Mouse (Mus musculus): ENCODE results near the gene Scp2d1. TPM values are rescaled to one million over a fixed set of nuclear protein-coding genes. Genes with fewer than 3 reads are reported as not detected.

The Scp2d1 gene
- polyA plus RNA-seq, 1 experiment from 2014 or later: not detected

DNA sequence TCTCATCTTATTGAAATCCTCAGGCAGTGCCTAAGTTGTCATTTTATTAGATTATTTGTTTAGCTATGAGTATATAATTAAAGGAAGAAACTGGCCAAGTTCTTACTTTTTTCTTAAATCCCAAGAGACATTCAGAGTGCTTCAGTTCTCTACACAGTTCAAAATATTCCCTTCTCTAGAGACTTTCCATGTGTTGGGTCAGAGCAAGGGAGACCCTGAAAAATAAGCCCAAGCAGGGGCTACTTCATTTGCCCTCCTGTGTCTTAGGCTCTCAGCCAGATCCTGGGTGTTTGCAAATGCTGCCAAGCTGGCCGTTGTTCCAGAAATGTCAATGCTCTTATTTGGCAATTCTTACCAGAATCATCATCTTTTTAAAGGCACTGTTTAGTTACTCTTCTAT is 40.3 kb upstream of the Scp2d1 start:
- Histone ChIP-seq H3K9ac (replicated peaks) (no peak overlapping the region), H3K9me3 (ENCODE audit: low read length) (no peaks in the 10 kb centered on the region), H3K36me3 (replicated peaks; ENCODE audit: insufficient read depth, low read length) (no peaks in the 10 kb centered on the region), H3K27ac (ENCODE audit: low read depth) (no peak overlapping the region), H3K27me3 (ENCODE audit: insufficient read depth, low read length) (no peaks in the 10 kb centered on the region), H3K4me1 (ENCODE audit: insufficient read depth) (no peaks in the 10 kb centered on the region), H3K4me3 (ENCODE audit: low read depth, low read length) (no peak overlapping the region), H3K4me2 (ENCODE audit: low read depth, low read length) (no peak overlapping the region)
- no peak for ATAC-seq
- 78% methylated on average over 1 of the region's 1 CpGs for WGBS (ENCODE audit: insufficient replicate concordance)
- DNase-seq: no peak
- TF ChIP-seq CTCF (IDR thresholded peaks at IDR 0.05; ENCODE audit: low read depth) (no peak), EP300 (IDR thresholded peaks at IDR 0.05; ENCODE audit: low read depth) (no peak)

GRCm38 (mm10) chr2:144783831-144784230 is 39.6 kb upstream of the Scp2d1 start:
- Histone ChIP-seq H3K27ac (ENCODE audit: low read depth) (no peak overlapping the region), H3K4me1 (ENCODE audit: insufficient read depth) (no peaks in the 10 kb centered on the region), H3K27me3 (ENCODE audit: insufficient read depth, low read length) (no peaks in the 10 kb centered on the region), H3K9me3 (ENCODE audit: low read length) (no peaks in the 10 kb centered on the region), H3K4me3 (ENCODE audit: low read depth, low read length) (no peak overlapping the region), H3K4me2 (ENCODE audit: low read depth, low read length) (no peak overlapping the region), H3K9ac (replicated peaks) (no peak overlapping the region), H3K36me3 (replicated peaks; ENCODE audit: insufficient read depth, low read length) (no peaks in the 10 kb centered on the region)
- ATAC-seq (no peak), DNase-seq (no peak)
- TF ChIP-seq EP300 (IDR thresholded peaks at IDR 0.05; ENCODE audit: low read depth) (no peak), CTCF (IDR thresholded peaks at IDR 0.05; ENCODE audit: low read depth) (no peak)
- 78% methylated on average over 6 of the region's 6 CpGs for WGBS (ENCODE audit: insufficient replicate concordance)

- DNase-seq (no peak), ATAC-seq (no peak)
- 70% methylated on average over 14 of the region's 14 CpGs for WGBS (ENCODE audit: insufficient replicate concordance)
- Histone ChIP-seq H3K36me3 (replicated peaks; ENCODE audit: insufficient read depth, low read length) (no peaks in the 10 kb centered on the region), H3K9ac (replicated peaks) (no peak overlapping the region), H3K4me1 (ENCODE audit: insufficient read depth) (no peaks in the 10 kb centered on the region), H3K4me2 (ENCODE audit: low read depth, low read length) (no peak overlapping the region), H3K27me3 (ENCODE audit: insufficient read depth, low read length) (no peaks in the 10 kb centered on the region), H3K9me3 (ENCODE audit: low read length) (no peaks in the 10 kb centered on the region), H3K4me3 (ENCODE audit: low read depth, low read length) (no peak overlapping the region), H3K27ac (ENCODE audit: low read depth) (no peak overlapping the region)
- TF ChIP-seq EP300 (IDR thresholded peaks at IDR 0.05; ENCODE audit: low read depth): no peak
- TF ChIP-seq CTCF (IDR thresholded peaks at IDR 0.05; ENCODE audit: low read depth): no peak
These were observed 31.7 kb upstream of the Scp2d1 start for GRCm38 (mm10) chr2:144791671-144792294.

- no peaks in the 10 kb centered on the region for H3K4me1 ChIP-seq (ENCODE audit: insufficient read depth)
- H3K27ac ChIP-seq (ENCODE audit: low read depth): no peak overlapping the region
- no peaks in the 10 kb centered on the region for H3K9me3 ChIP-seq (ENCODE audit: low read length)
- H3K27me3 ChIP-seq (ENCODE audit: insufficient read depth, low read length): no peaks in the 10 kb centered on the region
- no peaks in the 10 kb centered on the region for H3K36me3 ChIP-seq (replicated peaks; ENCODE audit: insufficient read depth, low read length)
- WGBS (ENCODE audit: insufficient replicate concordance): 58% methylated on average over 8 of the region's 8 CpGs
- ATAC-seq: no peak
- no peak overlapping the region for H3K4me2 ChIP-seq (ENCODE audit: low read depth, low read length)
- no peak overlapping the region for H3K4me3 ChIP-seq (ENCODE audit: low read depth, low read length)
- no peak for TF ChIP-seq CTCF (IDR thresholded peaks at IDR 0.05; ENCODE audit: low read depth)
- no peak for TF ChIP-seq EP300 (IDR thresholded peaks at IDR 0.05; ENCODE audit: low read depth)
- no peak for DNase-seq
- no peak overlapping the region for H3K9ac ChIP-seq (replicated peaks)
These were observed 25.9 kb upstream of the Scp2d1 start for GRCm38 (mm10) chr2:144797515-144797914.

- H3K4me2 ChIP-seq (ENCODE audit: low read depth, low read length): no peak overlapping the region
- no peak for TF ChIP-seq EP300 (IDR thresholded peaks at IDR 0.05; ENCODE audit: low read depth)
- no peak for TF ChIP-seq CTCF (IDR thresholded peaks at IDR 0.05; ENCODE audit: low read depth)
- H3K9ac ChIP-seq (replicated peaks): no peak overlapping the region
- no peaks in the 10 kb centered on the region for H3K4me1 ChIP-seq (ENCODE audit: insufficient read depth)
- H3K27ac ChIP-seq (ENCODE audit: low read depth): no peak overlapping the region
- no peak overlapping the region for H3K4me3 ChIP-seq (ENCODE audit: low read depth, low read length)
- no peaks in the 10 kb centered on the region for H3K36me3 ChIP-seq (replicated peaks; ENCODE audit: insufficient read depth, low read length)
- ATAC-seq: no peak
- DNase-seq: no peak
- no peaks in the 10 kb centered on the region for H3K9me3 ChIP-seq (ENCODE audit: low read length)
- 49% methylated on average over 15 of the region's 15 CpGs for WGBS (ENCODE audit: insufficient replicate concordance)
- H3K27me3 ChIP-seq (ENCODE audit: insufficient read depth, low read length): no peaks in the 10 kb centered on the region
These were observed 15.4 kb upstream of the Scp2d1 start for GRCm38 (mm10) chr2:144807766-144808754.

DNA sequence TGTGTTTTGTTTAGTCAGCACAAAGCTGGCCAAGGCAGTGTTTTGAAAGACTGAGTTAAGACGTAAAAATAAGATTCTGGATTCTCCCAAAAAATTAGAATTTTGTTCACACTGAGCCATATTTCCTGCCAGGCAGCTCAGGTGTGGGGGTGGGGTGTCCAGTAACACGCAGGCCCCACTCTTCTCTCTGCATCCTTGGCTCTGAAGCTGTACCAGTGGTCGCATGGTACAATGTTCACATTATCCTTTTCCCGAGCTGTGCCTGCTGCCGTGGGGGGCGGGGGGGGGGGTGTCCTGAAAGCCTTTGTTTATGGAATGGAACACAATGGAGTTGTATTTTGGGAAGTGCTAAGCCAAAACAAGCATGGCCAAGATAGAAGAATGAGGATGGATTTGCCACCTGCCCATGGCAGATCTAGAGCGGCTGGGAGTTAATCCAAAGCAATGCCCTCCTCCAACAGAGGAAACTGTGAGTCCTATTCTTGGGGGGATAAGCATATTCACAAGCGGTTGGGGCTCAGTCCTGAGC is 5.1 kb downstream of the Scp2d1 start:
- H3K4me1 ChIP-seq (ENCODE audit: insufficient read depth): no peaks in the 10 kb centered on the region
- DNase-seq: no peak
- H3K4me3 ChIP-seq (ENCODE audit: low read depth, low read length): no peak overlapping the region
- H3K4me2 ChIP-seq (ENCODE audit: low read depth, low read length): no peak overlapping the region
- TF ChIP-seq CTCF (IDR thresholded peaks at IDR 0.05; ENCODE audit: low read depth): no peak
- no peak for TF ChIP-seq EP300 (IDR thresholded peaks at IDR 0.05; ENCODE audit: low read depth)
- ATAC-seq: no peak
- no peaks in the 10 kb centered on the region for H3K36me3 ChIP-seq (replicated peaks; ENCODE audit: insufficient read depth, low read length)
- no peaks in the 10 kb centered on the region for H3K9me3 ChIP-seq (ENCODE audit: low read length)
- H3K27ac ChIP-seq (ENCODE audit: low read depth): no peak overlapping the region
- no peaks in the 10 kb centered on the region for H3K27me3 ChIP-seq (ENCODE audit: insufficient read depth, low read length)
- no peak overlapping the region for H3K9ac ChIP-seq (replicated peaks)
- 69% methylated on average over 8 of the region's 8 CpGs for WGBS (ENCODE audit: insufficient replicate concordance)
